Mouse (Mus musculus) c-Kit-positive CD71-positive TER-119-negative erythroid progenitor cells, embryonic 14.5 days (primary cell): ENCODE results near the gene I830077J02Rik.
A peak's percentile ranks its signal among the peaks of the same experiment; 100 is the strongest.
"Not testable (repeated sequence)": the region's sequence is repeated elsewhere in the genome, so short reads cannot be mapped to it uniquely, and the experiment has no call there.

Source experiments
- DNase-seq: peaks from one replicate; pipeline ENCODE4 v3.0.0-alpha.2; 2013; ENCODE audit warnings: low read depth

I830077J02Rik gene

DNA sequence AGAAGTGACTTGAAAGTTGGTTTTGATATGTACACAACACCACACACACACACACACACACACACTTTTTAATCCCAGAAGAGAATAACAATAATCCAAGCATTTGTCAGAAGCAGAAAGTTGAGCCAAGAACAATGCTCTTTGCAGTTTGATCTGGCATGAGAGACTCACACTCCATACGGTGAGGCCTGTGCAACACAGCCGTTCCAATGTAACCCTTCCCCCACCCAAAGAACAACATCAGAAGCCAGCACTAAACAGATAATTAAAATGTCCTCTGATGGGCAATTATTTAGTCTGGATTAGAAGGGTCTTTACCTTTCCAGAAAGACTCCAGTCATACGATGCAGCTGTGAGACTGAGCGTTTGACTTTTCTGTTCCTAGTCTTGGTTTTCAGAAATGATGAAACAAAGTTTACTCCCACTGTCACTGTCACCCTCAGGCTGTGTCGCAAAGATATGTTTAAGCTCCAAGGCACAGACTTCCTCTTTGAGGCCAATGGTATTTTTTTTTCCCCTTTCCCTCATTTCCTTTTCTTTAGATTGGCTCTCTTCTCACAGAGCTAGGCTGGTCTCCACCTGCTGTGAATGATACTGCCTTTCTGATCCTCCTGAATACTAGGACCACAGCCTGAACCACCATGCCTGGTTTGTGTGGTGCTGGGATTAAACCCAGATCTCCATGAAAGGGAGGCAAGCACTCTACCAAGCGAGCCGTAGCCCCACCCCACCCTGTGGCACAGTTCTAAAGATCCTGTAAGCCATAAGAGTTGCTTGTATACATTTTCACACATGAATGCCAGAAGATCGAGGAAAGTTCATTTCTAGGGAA lies at the start of gene I830077J02Rik:
Gene I830077J02Rik, minus strand, starts transcription at position 425 of the 832 bp plus-strand sequence.
- DNase-seq = no peak

DNA sequence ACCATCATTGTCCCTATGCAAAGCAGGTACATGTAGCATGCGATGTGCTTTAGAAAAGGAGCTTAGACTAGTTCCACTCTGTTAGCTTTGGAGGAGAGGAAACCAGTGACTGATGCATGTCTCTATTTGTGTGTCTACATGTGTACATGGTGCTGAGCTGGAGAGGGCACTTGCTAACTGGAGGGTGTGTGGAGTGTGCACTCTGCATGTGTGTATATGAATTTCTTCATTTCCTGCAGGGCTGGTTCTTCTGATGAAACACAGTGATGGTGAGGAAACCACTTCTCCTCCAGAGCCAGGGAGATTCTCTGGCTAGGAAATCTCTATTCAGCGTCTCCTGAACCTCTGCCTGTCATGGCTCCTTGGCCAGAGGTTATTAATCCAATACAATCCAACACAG lies 41.7 kb upstream of the I830077J02Rik start:
- DNase-seq = no peak

DNA sequence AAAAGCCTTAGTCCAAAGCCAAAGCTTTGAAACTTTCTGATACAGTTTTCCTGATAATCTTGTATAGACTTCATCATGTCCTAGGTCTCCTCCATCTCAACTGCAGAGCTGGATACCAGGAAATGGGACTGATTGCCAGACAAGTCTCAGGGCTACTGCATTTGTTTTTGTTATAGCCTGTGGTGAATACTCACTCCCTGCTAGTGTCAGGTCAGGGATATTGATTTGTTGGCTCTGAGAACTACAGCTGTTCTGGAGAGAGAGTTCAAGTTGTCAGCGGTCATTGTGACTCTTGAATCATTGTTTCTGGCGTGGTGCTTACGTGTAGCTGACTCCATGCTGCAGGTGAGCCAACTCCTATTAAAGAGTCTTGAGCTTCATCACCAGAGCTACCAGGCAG lies 40.9 kb upstream of the I830077J02Rik start, which contains the start of gene Ovgp1:
Gene Ovgp1, plus strand, starts transcription at position 301 of the 400 bp plus-strand sequence.
- DNase-seq = no peak

DNA sequence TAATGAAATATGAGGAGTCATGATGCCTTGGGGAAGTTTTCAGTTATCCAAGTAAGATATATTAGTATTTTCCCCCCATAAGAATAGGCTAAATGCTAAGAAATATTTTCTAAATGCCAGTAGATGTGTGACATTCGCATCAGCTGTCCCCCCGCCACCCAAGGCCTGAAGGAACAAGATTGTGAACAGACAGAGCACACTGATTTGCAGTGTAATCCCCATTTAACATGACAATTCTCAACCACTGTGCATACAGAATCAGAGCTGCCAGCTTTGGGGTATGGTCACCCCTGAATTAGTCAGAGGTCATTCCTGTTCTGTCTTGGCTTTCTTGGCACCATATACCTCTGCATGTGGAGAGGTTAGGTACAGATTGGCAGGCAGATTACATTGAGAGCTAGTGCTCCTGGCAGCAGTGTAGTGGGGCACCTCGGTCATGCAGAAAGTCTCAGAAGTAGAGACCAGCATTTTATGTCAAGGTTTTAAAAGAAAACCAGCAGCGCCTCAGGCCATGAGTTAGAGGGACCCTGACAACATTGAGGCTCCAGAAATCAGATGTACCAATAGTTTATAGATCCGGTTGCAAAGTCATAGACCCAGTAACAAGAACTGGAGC lies 39.5 kb upstream of the I830077J02Rik start:
- DNase-seq = no peak

GRCm38 (mm10) chr3:105960700-105961099 lies 28.2 kb upstream of the I830077J02Rik start:
- no peak for DNase-seq

- no peak for DNase-seq
These were observed 27.5 kb upstream of the I830077J02Rik start, which contains the start of gene Atp5f1 for GRCm38 (mm10) chr3:105959999-105960398. Gene Atp5f1, minus strand, starts transcription at chr3:105960099.

GRCm38 (mm10) chr3:105959585-105959984 lies 27.1 kb upstream of the I830077J02Rik start:
- DNase-seq = peak; percentile 28

- peak; percentile 100 for DNase-seq
These were observed 26.6 kb upstream of the I830077J02Rik start, which contains the start of gene Wdr77 for GRCm38 (mm10) chr3:105958974-105959580. Gene Wdr77, plus strand, starts transcription at chr3:105959369.

GRCm38 (mm10) chr3:105958204-105958603 lies 25.7 kb upstream of the I830077J02Rik start:
- DNase-seq = no peak

- DNase-seq = no peak
These were observed 24.8 kb upstream of the I830077J02Rik start for GRCm38 (mm10) chr3:105957235-105957634.

DNA sequence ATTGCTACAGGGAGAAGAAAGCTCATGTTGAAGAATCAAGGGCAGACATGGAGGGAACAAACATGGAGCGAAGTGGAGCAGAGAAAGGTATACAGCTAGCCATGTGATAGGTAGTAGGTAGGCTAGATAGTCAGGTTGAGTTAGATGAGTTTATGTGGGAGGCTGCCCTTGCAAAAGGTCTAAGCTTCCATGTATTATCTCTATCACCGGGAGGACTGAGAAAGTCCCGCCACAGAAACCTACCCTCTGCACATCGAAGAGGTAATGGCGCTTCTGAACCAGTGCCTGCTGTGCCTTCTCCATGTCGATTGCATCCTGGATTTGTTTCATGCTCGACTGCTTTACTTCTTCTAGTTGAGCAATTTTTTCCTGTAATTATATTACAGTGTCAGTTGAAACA lies 18.9 kb upstream of the I830077J02Rik start:
- no peak for DNase-seq

DNA sequence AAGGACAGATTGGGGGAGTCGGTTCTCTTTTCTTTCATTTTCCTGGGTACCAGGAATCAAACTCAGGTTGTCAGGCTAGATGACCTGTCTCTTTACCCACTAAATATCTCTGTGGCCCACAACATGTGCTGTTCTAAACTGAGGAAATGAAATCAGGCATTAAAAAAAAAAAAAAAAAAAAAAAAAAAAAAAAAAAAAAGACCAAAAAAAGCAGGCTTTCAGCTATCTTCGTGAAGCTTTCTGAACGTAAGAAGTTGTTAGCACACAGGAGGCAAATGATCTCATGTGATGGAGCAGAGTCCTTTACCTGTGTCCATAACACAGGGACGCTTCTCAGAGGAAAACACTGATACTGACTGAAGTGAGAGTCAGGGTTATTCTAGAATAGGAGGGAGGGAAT lies 3.6 kb upstream of the I830077J02Rik start:
- DNase-seq = no peak

DNA sequence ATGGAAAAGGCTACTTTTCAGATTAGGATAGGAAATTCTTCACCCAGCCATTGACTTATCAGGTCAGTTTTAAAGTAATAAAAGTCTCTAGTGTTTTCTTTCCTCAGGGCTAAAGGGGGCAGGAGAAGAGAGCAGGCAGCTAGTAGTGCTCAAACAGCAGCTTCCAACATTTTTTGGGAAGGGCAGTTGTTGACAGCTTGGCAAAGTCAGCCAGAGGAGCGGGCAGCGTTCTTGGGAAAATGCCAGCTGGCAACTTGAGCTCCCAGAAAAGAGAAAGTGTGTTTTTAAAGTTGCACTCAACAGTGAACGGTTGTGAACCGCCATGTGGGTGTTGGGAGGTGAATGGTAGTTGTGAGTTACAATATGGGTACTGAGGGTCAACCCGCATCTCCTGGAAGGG lies 2.6 kb upstream of the I830077J02Rik start:
- DNase-seq = no peak

GRCm38 (mm10) chr3:105933926-105934325 lies 1.5 kb upstream of the I830077J02Rik start:
- no peak for DNase-seq

DNA sequence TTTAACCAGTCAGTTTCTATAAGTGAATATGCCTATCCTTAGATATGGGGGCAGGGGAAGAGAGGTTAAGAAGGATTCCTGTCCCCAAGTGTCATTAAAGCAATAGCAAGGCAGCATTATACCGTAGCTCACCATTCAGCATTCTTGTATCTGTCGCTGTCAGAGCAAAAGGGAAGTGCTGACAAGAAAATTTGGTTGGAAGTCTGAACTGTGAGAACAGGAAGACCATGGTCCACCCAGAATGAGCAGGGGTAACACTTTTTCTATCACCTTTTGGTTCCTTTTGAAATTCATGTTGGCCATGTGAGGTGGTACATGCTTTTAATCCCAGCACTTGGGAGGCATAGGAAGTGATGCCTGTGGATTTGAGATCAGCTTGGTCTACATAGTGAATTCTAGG lies 1.4 kb downstream of the I830077J02Rik start:
- no peak for DNase-seq

GRCm38 (mm10) chr3:105929821-105930220 lies 2.6 kb downstream of the I830077J02Rik start:
- no peak for DNase-seq

DNA sequence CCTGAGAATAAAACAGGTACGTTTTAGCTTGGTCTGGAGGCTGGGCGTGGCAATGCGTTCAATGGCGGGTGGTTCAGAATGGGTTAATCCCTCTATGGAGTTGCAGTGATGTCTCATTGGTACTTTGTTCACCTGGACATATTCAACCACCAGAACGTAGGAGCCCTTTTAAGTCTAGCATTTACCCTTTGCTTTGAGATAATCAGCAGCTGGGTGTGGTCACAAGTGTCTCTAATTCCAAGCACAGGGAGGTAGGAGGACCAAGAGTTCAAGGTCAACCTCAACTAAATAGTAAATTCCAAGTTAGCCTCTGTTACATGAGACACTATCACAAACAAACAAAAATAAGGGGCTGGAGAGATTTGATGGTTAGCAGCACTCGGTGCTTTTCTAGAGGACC lies 3.7 kb downstream of the I830077J02Rik start:
- no peak for DNase-seq

- DNase-seq = no peak
These were observed 4.3 kb downstream of the I830077J02Rik start for GRCm38 (mm10) chr3:105928195-105928569.

DNA sequence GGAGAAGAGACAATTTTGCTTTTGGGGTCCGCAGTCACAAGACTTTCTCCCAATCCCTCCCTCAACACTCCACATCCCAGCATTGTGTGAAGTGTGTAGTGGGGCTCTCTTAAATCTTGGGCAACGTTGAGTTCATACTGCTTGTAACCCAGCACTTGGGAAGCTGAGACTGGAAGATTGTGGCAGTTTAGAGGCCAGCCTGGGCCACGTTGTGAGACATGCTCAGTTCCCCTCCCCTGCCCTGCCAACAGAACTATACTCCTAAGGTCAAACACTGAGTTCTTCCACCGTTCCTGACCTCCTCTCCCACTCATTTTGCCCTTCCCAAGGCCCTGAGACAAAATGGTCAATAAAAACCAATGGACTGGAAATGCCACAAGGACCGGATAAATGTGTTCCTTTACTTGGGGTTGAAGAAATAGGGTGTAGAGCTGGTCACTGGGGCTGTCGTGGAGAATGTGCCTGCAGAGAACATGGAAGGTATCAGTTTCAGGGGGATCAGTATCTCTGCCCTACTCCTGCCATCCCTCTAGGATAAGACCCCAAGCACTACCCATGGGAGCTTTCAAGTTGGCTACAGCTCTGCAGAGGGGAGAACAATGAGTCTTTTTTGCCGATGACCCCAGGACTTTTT lies 4.8 kb downstream of the I830077J02Rik start:
- DNase-seq = no peak

GRCm38 (mm10) chr3:105924616-105925015 lies 7.8 kb downstream of the I830077J02Rik start:
- no peak for DNase-seq

DNA sequence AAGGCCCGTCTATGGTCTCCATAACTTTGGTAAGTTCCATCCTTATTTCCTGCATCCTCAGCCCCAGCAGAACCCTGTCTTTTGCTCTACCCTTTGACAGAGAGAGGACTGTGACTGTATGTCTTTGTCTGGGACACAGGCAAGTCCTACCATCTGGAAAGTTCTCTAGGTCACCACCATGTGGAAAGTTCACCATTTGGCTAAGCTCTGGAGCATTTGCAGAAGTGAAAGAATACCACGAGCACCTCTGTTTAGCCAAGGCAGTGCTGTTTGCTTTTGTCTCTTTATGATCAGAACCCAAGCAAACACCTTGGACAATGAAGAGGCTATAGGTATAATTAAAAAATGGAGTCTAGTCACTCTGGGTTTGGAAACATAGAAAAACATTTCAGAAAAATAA lies 10.5 kb downstream of the I830077J02Rik start:
- no peak for DNase-seq

- DNase-seq = not testable (repeated sequence)
These were observed 11.7 kb downstream of the I830077J02Rik start for GRCm38 (mm10) chr3:105920743-105921142.
